Mouse (Mus musculus): ENCODE measurements around the gene Rab3c.

DNA sequence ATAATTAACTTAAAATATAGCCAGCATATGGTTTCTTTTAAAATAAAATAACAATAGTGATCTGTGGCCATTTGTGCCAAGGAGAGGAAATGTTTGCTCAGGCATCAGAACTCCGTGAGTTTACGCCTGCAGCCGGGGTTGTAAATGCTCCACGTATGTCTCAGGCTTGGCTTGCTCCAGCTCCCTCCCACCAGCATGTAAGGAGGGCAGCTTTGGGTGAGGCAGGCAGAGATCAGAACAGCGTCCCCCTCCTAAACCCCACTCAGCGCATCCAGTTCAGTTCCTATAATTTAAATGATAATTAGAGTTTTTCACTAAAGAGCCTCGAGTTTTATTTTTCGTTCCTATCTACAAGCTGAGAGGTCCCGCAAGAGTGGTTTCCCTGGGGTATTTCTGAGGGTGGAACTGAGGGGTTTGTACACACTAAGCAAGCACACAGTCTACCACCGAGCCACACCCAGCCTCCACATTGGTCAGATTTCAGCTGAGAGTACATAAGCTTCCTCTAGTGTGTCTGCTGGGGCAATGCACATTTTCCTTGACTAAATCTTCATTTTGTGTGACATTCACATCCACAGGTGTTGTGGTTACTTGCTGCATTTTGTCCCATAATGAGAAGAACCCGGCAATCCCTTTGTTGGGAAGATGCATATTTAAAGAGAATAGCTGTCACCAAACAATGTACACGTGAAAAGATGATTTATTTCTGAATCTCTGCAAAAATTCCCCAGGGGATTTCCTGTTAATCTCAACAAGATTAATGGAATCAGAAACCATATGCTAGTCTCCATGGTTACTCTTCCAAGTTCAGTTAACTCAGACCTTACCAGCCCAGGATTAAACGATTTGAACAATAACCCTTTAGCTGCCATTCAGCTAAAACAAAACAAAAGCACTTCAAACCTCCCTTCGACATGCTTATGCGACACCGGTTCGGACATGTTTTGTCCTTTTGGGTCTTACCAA, 186.8 kb downstream of the Rab3c start:
- TF ChIP-seq POLR2A (IDR thresholded peaks at IDR 0.05; ENCODE audit: borderline replicate concordance, extremely low read depth, low read depth, low read length): no peak
- TF ChIP-seq CTCF (IDR thresholded peaks at IDR 0.05; ENCODE audit: insufficient read depth, low read length): no peak
